Mouse (Mus musculus): ENCODE results near the gene Slc31a2. TPM values are rescaled to one million over a fixed set of nuclear protein-coding genes. Genes with fewer than 3 reads are reported as not detected.

Slc31a2 gene
- total and polyA plus RNA-seq, 3 experiments = 0.08 to 0.25 TPM; not detected in 1

DNA sequence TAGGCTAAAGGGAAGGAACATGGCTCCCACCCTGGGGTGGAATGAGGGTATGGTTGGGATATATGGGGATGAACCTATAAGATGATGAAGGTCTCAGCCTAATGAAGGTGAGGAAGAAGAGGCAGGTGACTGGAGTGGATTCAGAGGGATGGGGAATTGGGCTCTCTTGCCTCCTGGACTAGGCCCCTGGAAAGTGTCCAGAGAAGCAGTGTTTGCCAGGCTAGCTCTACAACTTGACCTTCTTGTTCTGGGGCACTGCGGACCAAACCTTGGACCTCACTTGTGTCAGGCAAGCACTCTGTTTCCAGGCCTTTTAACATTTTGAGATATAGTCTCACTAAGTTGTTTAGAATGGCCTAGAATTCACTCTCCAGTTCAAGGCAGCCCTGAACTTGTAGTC lies 32.4 kb downstream of the Slc31a2 start:
- Histone ChIP-seq H3K27me3 (ENCODE audit: control insufficient read depth in 1 of 2, insufficient read depth in 2 of 2, low read length in 2 of 2) (no peaks in the 10 kb centered on the region), H3K4me1 (ENCODE audit: control insufficient read depth in 1 of 2, insufficient read depth in 2 of 2, low read length in 2 of 2) (no peaks in the 10 kb centered on the region), H3K27ac (ENCODE audit: control insufficient read depth, low read depth, low read length) (no peak overlapping the region), H3K4me3 (ENCODE audit: control insufficient read depth in 1 of 2, insufficient read depth in 1 of 2, low read depth in 2 of 2, low read length in 2 of 2) (no peak overlapping the region), H3K9ac (ENCODE audit: control insufficient read depth, low read depth, low read length, poor library complexity, severe bottlenecking) (no peak overlapping the region), H3K9me3 (replicated peaks; ENCODE audit: insufficient read depth, low read length) (no peaks in the 10 kb centered on the region), H3K79me2 (ENCODE audit: control insufficient read depth, insufficient read depth, low read length, poor library complexity) (no peaks in the 10 kb centered on the region), H3K36me3 (ENCODE audit: control insufficient read depth in 1 of 2, insufficient read depth in 2 of 2, low read length in 2 of 2) (no peaks in the 10 kb centered on the region)
- DNase-seq (ENCODE audit: low read depth, low spot score) = no peak
- no peak for TF ChIP-seq E2F4 (IDR thresholded peaks at IDR 0.05; ENCODE audit: borderline replicate concordance, low read depth, low read length)
- no peak for TF ChIP-seq TCF12 (IDR thresholded peaks at IDR 0.05; ENCODE audit: low read depth, low read length)
- no peak for TF ChIP-seq SIN3A (IDR thresholded peaks at IDR 0.05; ENCODE audit: low read length)
- no peak for TF ChIP-seq TAL1 (IDR thresholded peaks at IDR 0.05; ENCODE audit: low read length)
- TF ChIP-seq POLR2AphosphoS2 (IDR thresholded peaks at IDR 0.05; ENCODE audit: low read length) = no peak
- TF ChIP-seq ELF1 (IDR thresholded peaks at IDR 0.05; ENCODE audit: low read depth, low read length) = no peak

GRCm38 (mm10) chr4:62297280-62298130 lies 35.1 kb downstream of the Slc31a2 start:
- H3K4me3 ChIP-seq (ENCODE audit: control insufficient read depth in 1 of 2, insufficient read depth in 1 of 2, low read depth in 2 of 2, low read length in 2 of 2) = no peak overlapping the region
- H3K27ac ChIP-seq (ENCODE audit: control insufficient read depth, low read depth, low read length) = no peak overlapping the region
- H3K9me3 ChIP-seq (replicated peaks; ENCODE audit: insufficient read depth, low read length) = no peaks in the 10 kb centered on the region
- no peaks in the 10 kb centered on the region; a peak in 1 of 4 replicates for H3K36me3 ChIP-seq (ENCODE audit: control insufficient read depth in 1 of 2, insufficient read depth in 2 of 2, low read length in 2 of 2)
- TF ChIP-seq RAD21 (IDR thresholded peaks at IDR 0.05; ENCODE audit: low read depth, low read length) (no peak), ZMIZ1 (IDR thresholded peaks at IDR 0.05; ENCODE audit: low read depth, low read length) (no peak), UBTF (IDR thresholded peaks at IDR 0.05; ENCODE audit: borderline replicate concordance, insufficient read depth, low read depth, low read length) (no peak), MYB (IDR thresholded peaks at IDR 0.05; ENCODE audit: low read depth, low read length) (no peak), BHLHE40 (IDR thresholded peaks at IDR 0.05; ENCODE audit: borderline replicate concordance, low read depth, low read length) (no peak), POLR2AphosphoS5 (IDR thresholded peaks at IDR 0.05; ENCODE audit: borderline replicate concordance, low read depth, low read length) (no peak)
- no peak for DNase-seq (ENCODE audit: low read depth, low spot score)
- H3K4me1 ChIP-seq (ENCODE audit: control insufficient read depth in 1 of 2, insufficient read depth in 2 of 2, low read length in 2 of 2) = no peaks in the 10 kb centered on the region
- no peaks in the 10 kb centered on the region for H3K27me3 ChIP-seq (ENCODE audit: control insufficient read depth in 1 of 2, insufficient read depth in 2 of 2, low read length in 2 of 2)
- H3K9ac ChIP-seq (ENCODE audit: control insufficient read depth, low read depth, low read length, poor library complexity, severe bottlenecking) = no peak overlapping the region
- no peaks in the 10 kb centered on the region for H3K79me2 ChIP-seq (ENCODE audit: control insufficient read depth, insufficient read depth, low read length, poor library complexity)

DNA sequence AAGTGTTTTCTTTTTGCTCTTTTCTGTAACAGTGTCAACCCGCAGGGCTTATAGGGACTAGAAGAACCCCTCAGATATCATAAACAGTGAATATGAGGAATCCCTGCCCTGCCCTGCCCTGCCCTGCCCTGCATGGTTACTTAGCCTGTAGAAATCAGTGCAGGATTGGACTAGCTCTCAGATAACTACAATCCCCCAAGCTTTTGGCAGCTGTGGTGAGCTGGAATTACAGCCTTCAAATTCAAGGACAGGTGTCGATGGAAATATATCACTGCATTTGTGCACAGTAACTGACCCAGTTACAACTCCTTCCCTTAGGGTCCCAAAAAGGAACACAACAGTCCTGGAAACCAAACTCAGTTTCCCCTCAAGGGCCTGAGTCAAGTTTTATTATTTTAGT lies 37.6 kb downstream of the Slc31a2 start:
- no peak for TF ChIP-seq TBP (IDR thresholded peaks at IDR 0.05; ENCODE audit: low read depth, low read length)
- TF ChIP-seq TAL1 (IDR thresholded peaks at IDR 0.05; ENCODE audit: low read length) = no peak
- TF ChIP-seq ZC3H11A (IDR thresholded peaks at IDR 0.05; ENCODE audit: low read depth, low read length) = no peak
- no peak for TF ChIP-seq GABPA (IDR thresholded peaks at IDR 0.05; ENCODE audit: low read depth, low read length)
- no peak for TF ChIP-seq MYC (IDR thresholded peaks at IDR 0.05; ENCODE audit: low read depth, low read length)
- no peak for TF ChIP-seq CTCF (IDR thresholded peaks at IDR 0.05 in 2 of 3, conservative IDR thresholded peaks at IDR 0.05 in 1 of 3; ENCODE audit: control insufficient read depth in 1 of 3, insufficient read depth in 1 of 3, low read depth in 2 of 3, low read length in 3 of 3, poor library complexity in 1 of 3, severe bottlenecking in 1 of 3)
- TF ChIP-seq MAFK (IDR thresholded peaks at IDR 0.05; ENCODE audit: borderline replicate concordance, low read depth, low read length) = no peak
- TF ChIP-seq CHD2 (IDR thresholded peaks at IDR 0.05; ENCODE audit: low read length) = no peak
- no peak for TF ChIP-seq UBTF (IDR thresholded peaks at IDR 0.05; ENCODE audit: borderline replicate concordance, insufficient read depth, low read depth, low read length)
- TF ChIP-seq NELFE (IDR thresholded peaks at IDR 0.05; ENCODE audit: low read depth, low read length) = no peak
- TF ChIP-seq USF2 (IDR thresholded peaks at IDR 0.05; ENCODE audit: borderline replicate concordance in 1 of 2, insufficient read depth in 1 of 2, low read depth in 1 of 2, low read length in 2 of 2) = no peak
- TF ChIP-seq HCFC1 (IDR thresholded peaks at IDR 0.05; ENCODE audit: low read depth, low read length) = no peak
- TF ChIP-seq BHLHE40 (IDR thresholded peaks at IDR 0.05; ENCODE audit: borderline replicate concordance, low read depth, low read length) = no peak
- TF ChIP-seq NRF1 (IDR thresholded peaks at IDR 0.05; ENCODE audit: insufficient read depth, low read depth, low read length, poor library complexity, severe bottlenecking) = no peak
- no peak for DNase-seq (ENCODE audit: low read depth, low spot score)
- H3K27me3 ChIP-seq (ENCODE audit: control insufficient read depth in 1 of 2, insufficient read depth in 2 of 2, low read length in 2 of 2) = no peaks in the 10 kb centered on the region
- H3K79me2 ChIP-seq (ENCODE audit: control insufficient read depth, insufficient read depth, low read length, poor library complexity) = no peaks in the 10 kb centered on the region
- H3K4me3 ChIP-seq (ENCODE audit: control insufficient read depth in 1 of 2, insufficient read depth in 1 of 2, low read depth in 2 of 2, low read length in 2 of 2) = no peak overlapping the region
- no peak overlapping the region for H3K9ac ChIP-seq (ENCODE audit: control insufficient read depth, low read depth, low read length, poor library complexity, severe bottlenecking)
- H3K9me3 ChIP-seq (replicated peaks; ENCODE audit: insufficient read depth, low read length) = no peaks in the 10 kb centered on the region
- H3K36me3 ChIP-seq (ENCODE audit: control insufficient read depth in 1 of 2, insufficient read depth in 2 of 2, low read length in 2 of 2) = no peaks in the 10 kb centered on the region; a peak in 1 of 4 replicates
- H3K4me1 ChIP-seq (ENCODE audit: control insufficient read depth in 1 of 2, insufficient read depth in 2 of 2, low read length in 2 of 2) = no peaks in the 10 kb centered on the region
- no peak overlapping the region for H3K27ac ChIP-seq (ENCODE audit: control insufficient read depth, low read depth, low read length)
